Mouse (Mus musculus) heart, postnatal 4 days (tissue): ENCODE data around the gene Sema4b. TPM values are rescaled to one million over a fixed set of nuclear protein-coding genes. Genes with fewer than 3 reads are reported as not detected.

Experiments used
- DNase-seq: peaks from one replicate; pipeline ENCODE4 v3.0.0; 2021
- total RNA-seq, 2 experiments: library from RNA; stranded (reverse); gene quantifications; 2 replicates each; pipeline ENCODE4 v1.2.3; 2021

Sema4b gene
- total RNA-seq, 2 experiments from 2014 or later = 14.3 to 16.1 TPM

- peak; percentile 79 for DNase-seq
Measured at GRCm38 (mm10) chr7:80197941-80198778, 11.5 kb downstream of the Sema4b start.

DNA sequence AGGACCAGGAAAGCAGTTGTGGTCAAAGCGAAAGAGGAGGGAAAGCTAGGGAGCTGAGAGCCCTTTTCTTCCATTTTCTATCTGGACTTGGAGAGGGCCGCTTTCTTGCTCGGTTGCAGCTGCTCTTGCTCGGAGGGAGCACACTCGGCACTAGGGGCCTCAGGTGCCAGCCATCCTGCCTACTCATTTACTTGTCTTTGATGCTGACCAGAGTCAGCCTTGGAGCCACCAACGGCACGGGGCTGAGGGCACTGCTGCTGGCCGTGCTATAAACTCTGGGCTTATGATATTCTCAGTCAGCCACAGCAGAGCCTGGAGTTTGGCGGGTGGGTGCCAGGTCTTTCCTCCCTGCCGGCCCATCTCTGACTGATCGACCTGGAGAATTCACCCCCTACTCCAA is 12.2 kb downstream of the Sema4b start:
- no peak for DNase-seq

- DNase-seq = no peak
Measured at GRCm38 (mm10) chr7:80199286-80199685, 12.6 kb downstream of the Sema4b start.

- DNase-seq = no peak
Measured at GRCm38 (mm10) chr7:80199851-80200587, 13.4 kb downstream of the Sema4b start.

DNA sequence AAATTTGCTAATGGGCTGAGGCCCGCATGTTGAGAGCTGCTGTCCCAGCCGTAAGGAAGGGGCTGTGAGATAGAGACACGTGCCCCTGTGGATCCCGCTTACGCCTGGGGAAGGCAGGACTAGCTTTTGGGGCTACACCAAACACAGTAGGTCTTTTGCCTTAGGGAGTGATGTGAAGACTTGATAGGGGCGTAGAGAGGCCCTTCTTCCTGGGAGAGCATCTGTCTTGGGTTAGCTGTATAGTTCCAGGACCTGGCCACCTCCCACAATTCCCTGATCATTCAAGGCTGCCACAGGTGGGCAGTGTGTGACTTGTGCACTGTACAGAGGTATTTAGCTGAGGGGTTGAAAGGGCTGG is 13.9 kb downstream of the Sema4b start:
- no peak for DNase-seq

DNA sequence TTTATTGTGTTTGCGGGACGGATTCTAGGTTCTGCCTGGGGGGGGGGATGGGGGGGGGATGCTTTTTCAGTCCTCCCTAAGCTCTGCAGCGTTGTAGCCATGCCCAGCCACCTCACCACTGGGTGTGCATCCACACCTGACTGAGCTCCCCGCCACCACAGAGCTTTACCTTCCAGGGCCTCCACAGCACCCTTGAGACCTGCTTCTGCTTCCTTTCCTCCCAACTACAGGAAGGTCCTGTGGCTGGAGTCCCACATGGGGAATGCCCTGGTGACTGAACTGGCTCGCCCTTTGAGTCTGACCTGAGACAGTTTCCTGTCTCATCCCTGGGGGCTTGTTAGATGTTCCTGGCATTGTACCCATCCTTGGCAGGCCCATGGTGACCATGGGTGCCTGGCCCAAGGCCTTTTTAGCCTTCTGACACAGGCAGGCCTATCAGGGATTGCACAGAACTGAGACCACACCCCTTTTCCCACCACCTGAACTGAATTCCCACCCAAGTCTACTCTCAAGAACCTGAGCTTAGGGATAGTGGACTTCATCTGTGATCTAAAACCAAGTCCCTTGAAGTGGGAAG is 14.4 kb downstream of the Sema4b start:
- DNase-seq = no peak

- no peak for DNase-seq
Measured at GRCm38 (mm10) chr7:80201888-80202540, 15.4 kb downstream of the Sema4b start.

GRCm38 (mm10) chr7:80202961-80203360 is 16.3 kb downstream of the Sema4b start:
- DNase-seq = no peak

DNA sequence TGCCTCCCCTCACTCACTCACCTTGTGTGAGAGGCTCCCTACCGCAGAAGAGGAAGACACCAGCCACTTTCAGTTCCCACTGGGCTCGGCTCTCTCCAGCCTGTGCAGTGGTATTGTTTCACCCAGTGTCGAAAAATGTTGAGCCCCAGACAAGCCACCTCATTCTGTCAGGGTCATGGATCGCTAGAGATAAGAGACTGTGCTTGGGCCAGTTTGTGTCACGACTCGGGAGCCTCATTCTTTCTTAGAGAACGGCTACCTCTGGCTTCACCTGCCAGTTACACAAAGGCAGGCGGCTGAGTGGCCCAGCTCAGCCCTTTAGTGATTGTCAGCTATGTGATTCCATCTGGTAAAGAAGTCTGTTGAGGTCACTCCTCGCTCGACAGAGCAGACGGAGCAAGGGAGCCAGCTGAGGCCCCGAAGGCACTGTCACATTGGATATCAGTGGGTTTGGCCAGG is 17.0 kb downstream of the Sema4b start:
- no peak for DNase-seq

- no peak for DNase-seq
Measured at GRCm38 (mm10) chr7:80204362-80204761, 17.7 kb downstream of the Sema4b start.

GRCm38 (mm10) chr7:80204961-80205360 is 18.3 kb downstream of the Sema4b start:
- no peak for DNase-seq

DNA sequence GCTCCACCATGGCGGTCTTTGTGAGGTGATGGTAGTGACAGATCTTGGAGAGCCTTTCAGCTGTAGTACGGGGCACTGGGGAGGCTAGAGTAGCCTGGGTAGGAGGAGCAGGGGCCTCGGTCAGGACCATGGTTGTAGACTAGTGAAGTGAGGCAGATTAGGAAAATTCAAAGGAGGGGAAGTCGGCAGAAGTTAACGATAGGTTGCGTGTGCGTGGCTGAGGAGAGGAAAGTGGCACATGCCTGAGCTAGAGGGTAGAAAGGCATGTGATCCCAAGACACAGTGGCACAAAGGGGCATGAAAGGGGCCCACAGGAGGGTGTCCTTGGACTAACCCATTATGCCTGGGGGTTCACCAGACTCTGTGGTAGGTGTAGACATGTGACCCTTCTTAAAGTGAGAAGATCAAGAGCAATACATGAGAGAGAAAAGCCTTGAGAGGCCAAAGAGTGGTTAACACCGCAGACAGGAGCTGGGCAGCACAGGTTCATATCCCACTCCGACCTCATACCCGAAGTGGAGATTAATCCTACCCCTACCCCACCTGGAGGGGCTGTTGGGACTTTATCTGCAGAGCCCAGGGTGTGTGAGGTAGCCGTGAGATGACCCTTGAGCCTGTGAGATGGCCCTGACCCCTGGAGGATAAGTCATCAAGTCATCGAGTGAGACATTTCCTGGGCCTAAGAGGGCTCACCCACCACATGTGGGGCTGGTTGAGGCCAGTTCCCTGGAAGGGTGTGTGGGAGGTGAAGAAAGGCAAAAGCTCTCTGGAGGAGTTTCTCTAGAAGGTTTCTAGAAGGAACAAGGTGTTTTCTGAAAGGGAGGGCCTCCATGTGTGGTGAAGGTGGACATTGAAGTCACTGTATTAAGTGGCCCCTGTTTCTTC is 19.3 kb downstream of the Sema4b start:
- no peak for DNase-seq

DNA sequence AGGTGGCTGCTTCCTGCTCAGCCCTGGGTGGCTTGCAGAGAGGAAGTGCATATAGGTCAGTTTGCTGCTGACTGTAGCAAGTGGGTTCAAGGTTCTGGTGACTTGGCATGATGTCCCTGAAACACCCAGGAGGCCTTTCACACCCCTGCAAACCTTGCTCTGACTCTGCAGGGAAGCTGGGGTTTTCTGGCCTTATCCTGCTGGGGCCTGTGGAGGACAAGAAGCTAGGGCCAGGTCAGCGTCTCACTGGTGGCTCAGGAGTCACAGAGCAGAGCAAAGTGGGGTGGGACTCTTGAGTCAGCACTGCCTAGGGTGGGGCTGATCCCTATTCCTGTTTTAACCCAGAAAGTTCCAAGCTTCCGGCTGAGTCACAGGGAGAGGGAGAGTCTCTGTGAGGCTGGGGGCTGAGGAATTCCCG is 20.7 kb downstream of the Sema4b start:
- DNase-seq = no peak

DNA sequence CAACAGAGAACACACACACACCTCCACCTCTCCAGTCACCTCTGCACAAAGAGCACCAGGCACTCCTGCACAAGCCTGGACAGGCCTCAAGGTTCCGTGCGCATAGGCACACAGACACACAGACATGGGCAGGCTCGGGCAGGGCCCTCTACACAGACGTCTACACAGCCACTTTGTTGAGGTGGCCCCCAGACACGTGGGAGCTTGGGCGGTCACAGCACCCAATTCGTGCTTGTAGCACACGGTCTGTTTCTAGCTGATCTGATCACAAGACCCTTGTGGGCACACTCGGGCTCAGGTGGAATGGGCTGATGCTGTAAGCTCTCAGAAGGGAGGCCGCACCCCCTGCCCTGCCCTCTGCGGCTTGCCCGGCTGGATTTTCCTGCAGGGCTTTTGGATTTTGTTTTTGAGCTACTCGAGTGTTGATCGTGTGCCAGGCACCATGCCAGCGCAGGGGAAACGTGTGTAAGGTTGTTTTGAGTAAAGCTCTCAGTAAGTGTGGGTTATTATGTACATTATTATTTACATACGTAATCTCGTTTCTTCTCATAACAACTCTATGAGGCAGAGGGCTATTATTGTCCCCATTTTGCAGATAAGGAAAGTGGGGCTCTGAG is 21.5 kb downstream of the Sema4b start:
- peak; percentile 29 for DNase-seq

DNA sequence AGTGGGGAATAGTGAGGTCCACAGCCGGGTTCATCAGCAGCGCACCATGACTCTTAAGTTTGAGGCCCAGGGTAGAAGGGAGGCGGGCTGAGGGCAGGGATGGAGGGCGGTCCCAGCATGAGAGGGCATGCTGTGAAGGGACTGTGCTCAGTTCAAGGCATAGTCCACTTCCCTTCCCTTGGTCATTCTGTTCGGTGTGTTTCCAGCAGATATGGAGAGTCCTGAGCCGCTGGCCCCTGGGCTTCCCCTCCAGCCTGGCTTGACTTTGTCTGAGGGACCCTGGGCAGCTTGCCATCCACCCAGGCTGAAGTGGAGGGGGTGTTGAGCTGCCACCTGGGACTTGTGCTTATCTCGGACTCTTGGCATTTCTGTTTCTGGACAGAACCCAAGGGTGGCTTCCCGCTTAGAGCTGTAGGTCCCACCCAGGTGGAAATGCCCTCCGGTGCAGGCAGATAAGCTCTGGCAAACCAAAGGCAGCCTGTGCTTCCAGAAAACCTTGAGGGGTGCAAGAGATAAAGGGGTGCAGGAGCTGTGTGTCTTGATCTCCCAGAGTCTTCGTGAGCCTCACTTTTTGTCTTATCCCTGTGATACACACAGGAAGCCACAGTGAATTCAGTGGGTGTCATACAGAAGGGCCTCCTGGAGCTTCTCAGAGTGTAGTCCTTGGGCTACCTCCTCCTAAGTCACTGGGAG is 22.2 kb downstream of the Sema4b start:
- DNase-seq = peak; percentile 87

GRCm38 (mm10) chr7:80209669-80210068 is 23.0 kb downstream of the Sema4b start:
- no peak for DNase-seq

- no peak for DNase-seq
Measured at GRCm38 (mm10) chr7:80210982-80211381, 24.3 kb downstream of the Sema4b start.

- DNase-seq = no peak
Measured at GRCm38 (mm10) chr7:80213604-80214003, 27.0 kb downstream of the Sema4b start.

DNA sequence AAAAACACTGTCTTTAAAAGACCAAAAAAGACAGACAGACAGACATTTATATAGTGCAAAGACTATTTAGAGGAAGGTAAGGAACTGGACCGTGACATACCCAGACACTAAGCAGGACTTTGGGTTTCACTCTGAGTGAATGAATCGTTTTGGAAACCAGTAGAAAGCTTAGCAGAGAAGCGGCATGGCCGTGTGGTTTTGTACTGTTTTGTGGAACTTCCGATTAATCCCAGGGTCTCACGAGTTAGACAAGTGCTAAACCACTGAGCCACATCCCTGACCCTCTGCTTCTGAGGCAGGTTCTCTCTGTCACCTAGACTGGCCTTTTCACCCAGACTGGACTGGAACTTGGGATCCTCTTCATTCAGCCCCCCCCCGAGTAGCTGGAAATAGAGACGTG is 27.8 kb downstream of the Sema4b start:
- no peak for DNase-seq

- DNase-seq = peak; percentile 85
Measured at GRCm38 (mm10) chr7:80215398-80215797, 28.8 kb downstream of the Sema4b start.

- peak; percentile 57 for DNase-seq
Measured at GRCm38 (mm10) chr7:80216566-80216965, 29.9 kb downstream of the Sema4b start.
